Mouse (Mus musculus): ENCODE results near the gene Nxn.
A peak's percentile ranks its signal among the peaks of the same experiment; 100 is the strongest.
"Not testable (repeated sequence)": the region's sequence is repeated elsewhere in the genome, so short reads cannot be mapped to it uniquely, and the experiment has no call there.

The Nxn gene

GRCm38 (mm10) chr11:76217390-76217800, 181.5 kb downstream of the Nxn start, which contains the start of the genes Dbil5 and Gemin4:
Gene Dbil5 (plus strand): TSS chr11:76217608.
Gene Gemin4 (minus strand): TSS chr11:76217664.
- peak; percentile 84 to 93 for DNase-seq (ENCODE audit: low read depth in 1 of 2, low spot score in 2 of 2)

- no peak for DNase-seq (ENCODE audit: low read depth in 1 of 2, low spot score in 2 of 2)
These were observed 182.1 kb downstream of the Nxn start for GRCm38 (mm10) chr11:76216681-76217389.

- DNase-seq (ENCODE audit: low read depth in 1 of 2, low spot score in 2 of 2) = no peak
These were observed 182.8 kb downstream of the Nxn start for GRCm38 (mm10) chr11:76216049-76216540.

GRCm38 (mm10) chr11:76215011-76215410, 183.9 kb downstream of the Nxn start:
- DNase-seq (ENCODE audit: low read depth in 1 of 2, low spot score in 2 of 2) = no peak

- no peak for DNase-seq (ENCODE audit: low read depth in 1 of 2, low spot score in 2 of 2)
These were observed 185.1 kb downstream of the Nxn start for GRCm38 (mm10) chr11:76213841-76214240.

- DNase-seq (ENCODE audit: low read depth in 1 of 2, low spot score in 2 of 2) = not testable (repeated sequence)
These were observed 187.3 kb downstream of the Nxn start for GRCm38 (mm10) chr11:76211595-76211994.

- no peak for DNase-seq (ENCODE audit: low read depth in 1 of 2, low spot score in 2 of 2)
These were observed 188.5 kb downstream of the Nxn start for GRCm38 (mm10) chr11:76210228-76210985.
